Mouse (Mus musculus) hindbrain, embryonic 11.5 days (tissue): ENCODE data around the gene Mpped1. TPM values are rescaled to one million over a fixed set of nuclear protein-coding genes. Genes with fewer than 3 reads are reported as not detected.

ENCODE experiments used
- ATAC-seq: fragments of 200-750 bp; cut with Nextera tagmentation; 2 replicates; pipeline ENCODE4 v1.8.0; 2017; ENCODE audit warnings: mild to moderate bottlenecking, moderate TSS enrichment, moderate library complexity; ENCODE audit not compliant: low FRiP score
- DNase-seq: peaks from one replicate; pipeline ENCODE4 v3.0.0-alpha.2; 2015; ENCODE audit warnings: low spot score
- H3K27ac ChIP-seq: fragments of 300-500 bp; sonication (generic); 2 replicates; pipeline ENCODE4 v1.5.1; 2014; ENCODE audit warnings: mild to moderate bottlenecking, low read depth, low read length
- H3K27me3 ChIP-seq: fragments of 300-500 bp; sonication (generic); 2 replicates; pipeline ENCODE4 v1.6.1; 2014; ENCODE audit warnings: mild to moderate bottlenecking, low read length, moderate library complexity, mixed read lengths; ENCODE audit not compliant: control insufficient read depth, insufficient read depth
- H3K36me3 ChIP-seq: fragments of 300-500 bp; sonication (generic); 2 replicates; pipeline ENCODE4 v1.6.1; 2014; ENCODE audit warnings: mild to moderate bottlenecking, low read length, moderate library complexity, mixed read lengths; ENCODE audit not compliant: control insufficient read depth, insufficient read depth
- H3K4me1 ChIP-seq: fragments of 300-500 bp; sonication (generic); replicated peaks from 2 replicates; pipeline ENCODE4 v1.6.1; 2014; ENCODE audit warnings: low read length, mixed read lengths; ENCODE audit not compliant: control insufficient read depth, insufficient read depth
- H3K4me2 ChIP-seq: fragments of 300-500 bp; sonication (generic); replicated peaks from 2 replicates; pipeline ENCODE4 v1.6.1; 2014; ENCODE audit warnings: mild to moderate bottlenecking, low read depth, low read length
- H3K4me3 ChIP-seq: fragments of 300-500 bp; sonication (generic); 2 replicates; pipeline ENCODE4 v1.5.1; 2014; ENCODE audit warnings: low read depth, low read length
- H3K9ac ChIP-seq: fragments of 300-500 bp; sonication (generic); 2 replicates; pipeline ENCODE4 v1.6.1; 2014; ENCODE audit warnings: low read depth, low read length
- H3K9me3 ChIP-seq: fragments of 300-500 bp; sonication (generic); 2 replicates; pipeline ENCODE4 v1.6.1; 2016; ENCODE audit warnings: low read length; ENCODE audit not compliant: control insufficient read depth
- WGBS: fragments of 180-500 bp; shearing (Covaris S2); extraction: QIAGEN DNeasy Blood & Tissue Kit; methylation state at CpG from one replicate; pipeline ENCODE4 v1.1.7; 2014; 5-methylcytosine and 5-hydroxymethylcytosine counted together
- polyA plus RNA-seq: library from polyadenylated mRNA; unstranded; fragments of >200 nt; fragmentation: Nextera tagmentation; extraction: Ambion mirVana; gene quantifications from 2 replicates; pipeline ENCODE4 v1.2.1, GENCODE M21; 2014

The Mpped1 gene
- polyA plus RNA-seq, 1 experiment from 2014 or later = 4.2 TPM

DNA sequence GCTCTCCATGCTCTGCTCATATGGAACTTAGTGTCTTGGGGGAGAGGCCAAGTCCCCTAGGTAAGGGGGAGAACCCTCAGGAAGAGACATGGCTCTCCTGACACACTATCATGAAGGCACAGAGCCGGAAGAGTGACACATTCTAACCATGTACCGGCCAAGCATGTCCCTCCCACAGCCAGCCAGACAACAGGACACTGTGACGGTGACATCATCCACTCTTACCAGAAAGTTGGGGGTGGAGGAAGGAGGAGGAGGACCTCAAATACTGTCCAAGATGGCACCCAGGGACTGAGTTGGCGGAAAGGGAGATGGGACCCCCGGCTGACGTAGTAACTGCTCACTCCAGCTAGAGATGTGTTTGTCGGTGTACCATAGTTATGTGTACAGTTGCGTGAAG lies 104.6 kb downstream of the Mpped1 start:
- 95% methylated on average over 8 of the region's 8 CpGs for WGBS
- ATAC-seq (no peak), DNase-seq (no peak)
- Histone ChIP-seq H3K27ac (no peak overlapping the region), H3K9me3 (no peaks in the 10 kb centered on the region), H3K4me1 (no peaks in the 10 kb centered on the region), H3K4me2 (no peak overlapping the region), H3K4me3 (no peak overlapping the region), H3K27me3 (no peaks in the 10 kb centered on the region), H3K9ac (no peak overlapping the region), H3K36me3 (no peaks in the 10 kb centered on the region)

DNA sequence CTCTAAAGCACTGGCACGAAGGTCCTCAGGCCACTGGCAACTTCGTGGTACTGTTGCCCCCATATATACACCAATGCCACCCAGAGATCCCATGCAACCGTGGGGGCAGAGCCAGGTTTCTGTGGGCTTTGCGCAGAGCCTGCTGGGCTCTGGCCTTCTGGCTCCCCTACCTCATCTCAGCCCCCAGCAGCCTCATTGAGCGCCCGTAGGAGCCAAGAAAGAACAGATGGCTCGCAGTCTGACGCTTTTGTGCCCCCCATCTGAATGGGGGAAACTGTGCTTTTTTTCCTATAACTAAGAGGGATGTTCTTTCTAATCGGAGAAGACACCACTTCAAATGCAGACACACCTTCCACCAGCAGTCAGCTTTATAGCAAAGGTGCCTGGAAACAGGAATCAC lies 105.0 kb downstream of the Mpped1 start:
- Histone ChIP-seq H3K4me1 (no peaks in the 10 kb centered on the region), H3K27ac (no peak overlapping the region), H3K27me3 (no peaks in the 10 kb centered on the region), H3K4me3 (no peak overlapping the region), H3K4me2 (no peak overlapping the region), H3K9ac (no peak overlapping the region), H3K36me3 (no peaks in the 10 kb centered on the region), H3K9me3 (no peaks in the 10 kb centered on the region)
- ATAC-seq = no peak
- WGBS = 89% methylated on average over 9 of the region's 9 CpGs
- no peak for DNase-seq

DNA sequence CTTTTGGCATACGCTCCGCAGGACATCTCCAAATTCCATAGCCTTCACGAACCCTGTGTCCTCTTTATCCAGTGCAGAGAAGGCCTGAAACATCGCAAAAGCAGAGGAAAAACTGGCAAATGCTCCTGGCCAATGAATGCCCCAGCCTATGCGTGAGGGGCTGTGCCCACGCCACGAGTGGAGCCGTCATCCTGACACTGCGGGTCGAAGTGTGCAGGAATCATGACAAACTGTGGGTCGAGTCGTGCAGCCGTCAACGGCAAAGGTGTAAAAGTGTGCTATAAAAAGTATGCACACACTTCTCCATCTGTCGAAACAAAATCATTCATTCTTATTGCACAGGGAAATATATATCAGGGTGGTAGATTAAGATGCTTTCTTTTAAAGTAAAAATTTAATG lies 113.6 kb downstream of the Mpped1 start:
- ATAC-seq = no peak
- Histone ChIP-seq H3K9ac (no peak overlapping the region), H3K27me3 (no peaks in the 10 kb centered on the region), H3K9me3 (no peaks in the 10 kb centered on the region), H3K4me2 (no peak overlapping the region), H3K4me3 (no peak overlapping the region), H3K27ac (no peak overlapping the region), H3K4me1 (no peaks in the 10 kb centered on the region), H3K36me3 (no peaks in the 10 kb centered on the region)
- 90% methylated on average over 15 of the region's 15 CpGs for WGBS
- no peak for DNase-seq

DNA sequence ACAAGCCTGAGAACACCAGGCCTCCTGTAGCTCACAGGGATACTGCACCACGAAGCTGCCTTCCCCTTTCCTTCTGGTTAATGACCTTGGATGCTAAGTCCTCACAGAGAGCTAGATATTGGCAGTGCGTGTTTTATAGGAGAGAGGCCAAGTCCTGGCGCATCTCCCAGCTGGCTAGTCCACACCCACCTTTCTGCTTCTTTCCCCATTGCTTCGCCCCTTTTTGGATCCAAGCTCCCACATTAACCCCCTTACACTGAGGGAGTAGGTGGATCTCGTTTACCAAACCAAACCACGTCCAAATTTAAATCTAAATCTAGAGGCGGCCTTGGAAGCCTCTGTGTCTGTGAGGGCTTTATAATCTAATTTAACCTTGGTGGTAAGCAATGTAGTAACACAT lies 115.0 kb downstream of the Mpped1 start:
- Histone ChIP-seq H3K9ac (no peak overlapping the region), H3K4me2 (no peak overlapping the region), H3K27ac (no peak overlapping the region), H3K4me3 (no peak overlapping the region), H3K9me3 (no peaks in the 10 kb centered on the region), H3K36me3 (no peaks in the 10 kb centered on the region), H3K27me3 (no peaks in the 10 kb centered on the region), H3K4me1 (no peaks in the 10 kb centered on the region)
- DNase-seq (no peak), ATAC-seq (no peak)
- WGBS = 88% methylated on average over 7 of the region's 7 CpGs

DNA sequence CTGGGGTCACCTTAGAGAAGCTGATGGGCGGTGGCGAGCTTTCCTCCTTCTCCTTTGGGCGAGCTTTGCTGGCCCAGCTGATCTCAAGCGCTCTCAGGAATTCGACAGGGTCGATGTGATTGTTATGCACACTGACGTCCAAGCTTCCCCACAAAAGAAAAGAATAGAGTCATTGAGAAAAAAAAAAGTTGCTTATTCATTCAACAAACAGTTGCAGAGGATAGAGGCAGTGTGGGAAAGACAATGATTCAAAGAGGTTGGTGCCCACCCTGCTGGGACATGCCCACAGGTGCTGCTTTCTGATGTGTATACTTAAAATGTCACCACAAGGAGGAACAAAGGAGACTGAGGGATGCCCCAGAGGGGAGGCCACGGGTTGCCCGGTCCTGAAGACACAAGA lies 116.7 kb downstream of the Mpped1 start:
- H3K9ac ChIP-seq = no peak overlapping the region
- H3K27me3 ChIP-seq = no peaks in the 10 kb centered on the region
- 27% methylated on average over 9 of the region's 9 CpGs for WGBS
- H3K4me2 ChIP-seq = no peak overlapping the region
- no peaks in the 10 kb centered on the region for H3K4me1 ChIP-seq
- no peak overlapping the region for H3K27ac ChIP-seq
- DNase-seq (no peak), ATAC-seq (no peak)
- H3K9me3 ChIP-seq = no peaks in the 10 kb centered on the region
- H3K4me3 ChIP-seq = no peak overlapping the region
- H3K36me3 ChIP-seq = no peaks in the 10 kb centered on the region

DNA sequence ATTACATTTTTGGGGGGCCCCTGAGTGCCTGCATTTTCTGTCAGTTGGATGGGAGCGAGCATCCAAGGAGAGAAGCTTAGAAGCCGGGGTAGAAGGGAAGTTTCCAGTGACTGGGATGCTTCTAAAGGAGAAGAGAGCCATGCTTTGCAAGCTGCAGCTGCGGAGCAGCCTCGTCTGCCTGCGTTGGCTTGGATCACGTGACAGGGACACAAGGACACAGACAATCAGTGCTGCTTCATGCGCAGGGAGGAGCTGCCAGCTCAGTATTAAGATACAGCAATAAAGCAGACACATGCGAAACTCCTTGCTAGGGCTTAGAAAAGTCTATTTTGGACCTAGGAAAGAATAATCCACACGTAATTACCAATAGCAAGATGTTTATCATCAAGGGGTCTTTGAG lies 118.0 kb downstream of the Mpped1 start:
- ATAC-seq (no peak), DNase-seq (peak; percentile 36)
- no peaks in the 10 kb centered on the region for H3K9me3 ChIP-seq
- H3K9ac ChIP-seq = no peak overlapping the region
- 55% methylated on average over 9 of the region's 9 CpGs for WGBS
- no peaks in the 10 kb centered on the region for H3K27me3 ChIP-seq
- H3K27ac ChIP-seq = no peak overlapping the region
- H3K4me3 ChIP-seq = no peak overlapping the region
- no peak overlapping the region for H3K4me2 ChIP-seq
- H3K4me1 ChIP-seq = no peaks in the 10 kb centered on the region
- no peaks in the 10 kb centered on the region for H3K36me3 ChIP-seq

DNA sequence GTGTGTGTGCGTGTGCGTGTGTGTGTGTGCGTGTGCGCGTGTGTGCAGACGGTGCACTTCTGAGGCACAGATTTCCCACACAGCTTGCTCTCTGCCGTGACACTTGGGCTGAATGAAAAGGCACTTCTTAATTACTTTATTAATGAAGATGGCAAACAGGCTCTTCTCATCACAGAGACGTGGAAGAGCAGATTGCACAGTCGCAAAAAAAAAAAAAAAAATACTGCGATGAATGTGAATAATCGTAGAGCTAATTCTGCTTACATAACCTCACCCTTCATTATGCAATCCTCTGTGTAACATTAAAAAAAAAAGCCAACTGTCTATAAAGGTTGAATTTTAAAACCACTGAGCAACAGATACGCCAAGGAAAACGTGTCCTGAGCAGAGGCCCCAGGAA lies 127.2 kb downstream of the Mpped1 start:
- no peak for DNase-seq
- no peaks in the 10 kb centered on the region for H3K9me3 ChIP-seq
- H3K9ac ChIP-seq = no peak overlapping the region
- no peak for ATAC-seq
- no peaks in the 10 kb centered on the region for H3K27me3 ChIP-seq
- 91% methylated on average over 13 of the region's 13 CpGs for WGBS
- H3K36me3 ChIP-seq = no peaks in the 10 kb centered on the region
- no peak overlapping the region for H3K4me3 ChIP-seq
- no peak overlapping the region for H3K4me2 ChIP-seq
- H3K27ac ChIP-seq = no peak overlapping the region
- no peaks in the 10 kb centered on the region for H3K4me1 ChIP-seq

Other genes with a start within 250 kb of the Mpped1 start
- 27.4 and 32.0 TPM in 2 replicates for gene Tspo, start 215.9 kb upstream of the Mpped1 start, polyA plus RNA-seq
- 38.9 and 39.0 TPM in 2 replicates for gene Mcat, start 215.7 kb upstream of the Mpped1 start, polyA plus RNA-seq
- 43.4 and 43.6 TPM in 2 replicates for gene Ttll12, start 184.3 kb upstream of the Mpped1 start, polyA plus RNA-seq
- gene Scube1, start 54.4 kb upstream of the Mpped1 start, polyA plus RNA-seq = 30.7 and 32.8 TPM in 2 replicates